Mouse (Mus musculus) C2C12 (cell line): ENCODE results near the gene Rad51b. TPM values are rescaled to one million over a fixed set of nuclear protein-coding genes. Genes with fewer than 3 reads are reported as not detected.

Source experiments
- H3K27me3 ChIP-seq: one replicate; pipeline ENCODE4 v1.6.1; 2011; ENCODE audit not compliant: control insufficient read depth, insufficient read depth, insufficient read length
- H3K36me3 ChIP-seq: one replicate; pipeline ENCODE4 v1.6.1; 2011; ENCODE audit not compliant: control insufficient read depth, insufficient read depth
- H3K4me3 ChIP-seq: one replicate; pipeline ENCODE4 v1.5.1; 2011; ENCODE audit warnings: mild to moderate bottlenecking, control low read depth; ENCODE audit not compliant: poor library complexity, insufficient read depth, severe bottlenecking
- H3K79me2 ChIP-seq: one replicate; pipeline ENCODE4 v1.6.1; 2011; ENCODE audit not compliant: control insufficient read depth, insufficient read depth
- H3K79me3 ChIP-seq: one replicate; pipeline ENCODE4 v1.6.1; 2011; ENCODE audit warnings: low read depth, control low read depth
- H3ac ChIP-seq: one replicate; pipeline ENCODE3; 2011; ENCODE audit warnings: low read depth; ENCODE audit not compliant: control insufficient read depth, insufficient read length
- CEBPB ChIP-seq: IDR thresholded peaks from one replicate; pipeline ENCODE4 v1.6.1; 2011; ENCODE audit warnings: low read depth, mild to moderate bottlenecking, control low read depth, moderate library complexity
- CTCF ChIP-seq: IDR thresholded peaks from one replicate; pipeline ENCODE4 v1.5.1; 2011; ENCODE audit not compliant: control insufficient read depth, insufficient read depth, insufficient read length
- FOSL1 ChIP-seq: IDR thresholded peaks from one replicate; pipeline ENCODE4 v1.8.0; 2011; ENCODE audit warnings: mild to moderate bottlenecking, low read length; ENCODE audit not compliant: poor library complexity, insufficient read depth, severe bottlenecking
- MAX ChIP-seq: IDR thresholded peaks from one replicate; pipeline ENCODE4 v1.6.1; 2011; ENCODE audit warnings: mild to moderate bottlenecking, control low read depth
- MYOD1 ChIP-seq: IDR thresholded peaks from one replicate; pipeline ENCODE4 v1.6.1; 2011; ENCODE audit warnings: low read depth; ENCODE audit not compliant: control insufficient read depth, insufficient read length
- MYOG ChIP-seq: IDR thresholded peaks from one replicate; pipeline ENCODE4 v1.6.1; 2011; ENCODE audit not compliant: control insufficient read depth, insufficient read length; ENCODE audit errors: extremely low read depth
- USF1 ChIP-seq: IDR thresholded peaks from one replicate; pipeline ENCODE4 v1.6.1; 2011; ENCODE audit warnings: low read depth, mild to moderate bottlenecking, control low read depth, moderate library complexity
- polyA plus RNA-seq: library from polyadenylated mRNA; unstranded; fragments of >200 nt; fragmentation: generic; extraction: Trizol; gene quantifications from one replicate; pipeline ENCODE4 v1.2.1, GENCODE M21; 2012; ENCODE audit warnings: missing spikeins

Rad51b gene
- polyA plus RNA-seq, 1 experiment = 1.3 TPM

- Histone ChIP-seq H3K79me3 (no peaks in the 10 kb centered on the region), H3K27me3 (no peaks in the 10 kb centered on the region), H3K36me3 (no peaks in the 10 kb centered on the region), H3ac (no peak overlapping the region), H3K79me2 (no peaks in the 10 kb centered on the region), H3K4me3 (no peak overlapping the region)
- TF ChIP-seq USF1 (no peak), MAX (no peak), MYOG (no peak), CEBPB (no peak), FOSL1 (no peak), MYOD1 (no peak), CTCF (no peak)
Measured at GRCm38 (mm10) chr12:79403992-79404391, 106.9 kb downstream of the Rad51b start.

GRCm38 (mm10) chr12:79404494-79404893, 107.4 kb downstream of the Rad51b start:
- Histone ChIP-seq H3K79me2 (no peaks in the 10 kb centered on the region), H3K36me3 (no peaks in the 10 kb centered on the region), H3K4me3 (no peak overlapping the region), H3K27me3 (no peaks in the 10 kb centered on the region), H3K79me3 (no peaks in the 10 kb centered on the region), H3ac (no peak overlapping the region)
- no peak for TF ChIP-seq MYOG
- no peak for TF ChIP-seq FOSL1
- TF ChIP-seq MYOD1 = no peak
- no peak for TF ChIP-seq CTCF
- no peak for TF ChIP-seq MAX
- no peak for TF ChIP-seq CEBPB
- no peak for TF ChIP-seq USF1

GRCm38 (mm10) chr12:79408677-79409076, 111.6 kb downstream of the Rad51b start:
- H3K4me3 ChIP-seq = no peak overlapping the region
- TF ChIP-seq FOSL1 (no peak), MYOG (no peak), MYOD1 (no peak), CEBPB (no peak)
- H3ac ChIP-seq = no peak overlapping the region
- H3K79me3 ChIP-seq = no peaks in the 10 kb centered on the region
- no peaks in the 10 kb centered on the region for H3K27me3 ChIP-seq
- no peaks in the 10 kb centered on the region for H3K79me2 ChIP-seq
- no peaks in the 10 kb centered on the region for H3K36me3 ChIP-seq

GRCm38 (mm10) chr12:79409126-79409860, 112.2 kb downstream of the Rad51b start:
- H3K79me3 ChIP-seq = no peaks in the 10 kb centered on the region
- no peaks in the 10 kb centered on the region for H3K27me3 ChIP-seq
- H3K79me2 ChIP-seq = no peaks in the 10 kb centered on the region
- no peak for TF ChIP-seq MYOG
- no peak for TF ChIP-seq CTCF
- TF ChIP-seq FOSL1 = no peak
- no peak for TF ChIP-seq USF1
- TF ChIP-seq CEBPB = no peak
- TF ChIP-seq MAX = no peak
- H3ac ChIP-seq = no peak overlapping the region
- H3K4me3 ChIP-seq = no peak overlapping the region
- no peaks in the 10 kb centered on the region for H3K36me3 ChIP-seq

- no peak for TF ChIP-seq MYOD1
- no peak for TF ChIP-seq USF1
- TF ChIP-seq FOSL1 = no peak
- TF ChIP-seq CTCF = no peak
- TF ChIP-seq MYOG = no peak
- no peak for TF ChIP-seq CEBPB
- TF ChIP-seq MAX = no peak
- Histone ChIP-seq H3K4me3 (no peak overlapping the region), H3K36me3 (no peaks in the 10 kb centered on the region), H3K79me3 (no peaks in the 10 kb centered on the region), H3K79me2 (no peaks in the 10 kb centered on the region), H3ac (no peak overlapping the region), H3K27me3 (no peaks in the 10 kb centered on the region)
Measured at GRCm38 (mm10) chr12:79412894-79413507, 115.9 kb downstream of the Rad51b start.

GRCm38 (mm10) chr12:79417360-79417759, 120.3 kb downstream of the Rad51b start:
- no peaks in the 10 kb centered on the region for H3K79me2 ChIP-seq
- no peak overlapping the region for H3ac ChIP-seq
- H3K79me3 ChIP-seq = no peaks in the 10 kb centered on the region
- no peak overlapping the region for H3K4me3 ChIP-seq
- no peaks in the 10 kb centered on the region for H3K36me3 ChIP-seq
- no peak for TF ChIP-seq MAX
- no peak for TF ChIP-seq FOSL1
- TF ChIP-seq CEBPB = no peak
- TF ChIP-seq MYOG = no peak
- TF ChIP-seq CTCF = no peak
- no peak for TF ChIP-seq USF1
- TF ChIP-seq MYOD1 = no peak
- H3K27me3 ChIP-seq = no peaks in the 10 kb centered on the region
